9 mouse cellular contexts compared by ENCODE assay signal in the genomic region with DNA sequence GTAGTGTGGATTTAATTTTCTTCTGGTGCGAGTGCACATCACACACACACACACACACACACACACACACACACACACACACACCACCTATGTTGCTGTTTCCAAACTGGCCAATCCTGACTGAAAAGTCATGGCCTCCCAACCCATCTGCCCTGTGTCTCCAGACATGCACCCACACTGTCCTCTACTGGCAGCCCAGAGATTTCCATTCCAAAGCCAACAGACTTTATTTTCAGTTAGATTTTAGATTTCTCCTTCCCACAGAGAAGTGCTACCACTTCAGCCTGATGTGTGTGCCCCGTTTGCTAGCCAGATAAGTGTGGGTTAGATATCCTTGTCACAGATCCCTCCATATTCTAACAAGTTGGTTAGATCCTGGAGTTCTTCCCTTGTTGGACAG. TPM values are rescaled to one million over a fixed set of nuclear protein-coding genes. Genes with fewer than 3 reads are reported as not detected.
DNase-seq lines count a peak whose midpoint lies in the region; TF ChIP-seq lines count a peak whose summit lies in the region.
"Had no signal": no experiment of that assay in that cellular context is flagged by ENCODE, and none has a peak within 500 bp of the region (broad histone marks: within the 10 kb centered on the region; RNA-seq: fewer than 3 reads in every experiment).

No protein-coding gene starts in this region.

- peak; percentile 78 for TF ChIP-seq CTCF in heart, adult 2 months (IDR thresholded peaks at IDR 0.05)
- peak; percentile 61; the same call in 1 of the 2 replicates for TF ChIP-seq CTCF in testis, adult 2 months (IDR thresholded peaks at IDR 0.05; ENCODE audit: control insufficient read depth, insufficient read depth, insufficient replicate concordance, low read depth, low read length)

- H3K79me2 ChIP-seq in heart, adult 2 months (replicated peaks; ENCODE audit: control insufficient read depth, insufficient read depth, low read length), result no peaks in the 10 kb centered on the region

- 34% methylated on average over 2 of the region's 2 CpGs for WGBS in heart, adult 2 months

- H3K4me1 ChIP-seq in heart, adult 2 months (ENCODE audit: control insufficient read depth, insufficient read depth, low read length), result peaks cover 6% of the 10 kb centered on the region
- H3K4me1 ChIP-seq in testis, adult 2 months (ENCODE audit: control insufficient read depth, insufficient read depth, low read length), result peaks cover 2% of the 10 kb centered on the region; the same call in 1 of the 2 replicates
- H3K4me1 ChIP-seq: neural tube, embryonic 13.5 days had no signal

- H3K9ac ChIP-seq in heart, adult 2 months (ENCODE audit: low read depth, low read length), result no peak overlapping the region
- H3K9ac ChIP-seq: neural tube, embryonic 13.5 days had no signal

- no peaks in the 10 kb centered on the region for H3K27me3 ChIP-seq in heart, adult 2 months (ENCODE audit: control insufficient read depth, insufficient read depth, low read length)
- H3K27me3 ChIP-seq in testis, adult 2 months (ENCODE audit: control insufficient read depth, insufficient read depth, low read length), result no peaks in the 10 kb centered on the region
- H3K27me3 ChIP-seq: neural tube, embryonic 13.5 days had no signal

- no peak for TF ChIP-seq POLR2A in heart, adult 2 months (IDR thresholded peaks at IDR 0.05; ENCODE audit: insufficient read depth, low read depth, low read length)
- no peak for TF ChIP-seq POLR2A in testis, adult 2 months (IDR thresholded peaks at IDR 0.05; ENCODE audit: control insufficient read depth, low read depth, low read length)

- TF ChIP-seq EP300 in heart, adult 2 months (IDR thresholded peaks at IDR 0.05; ENCODE audit: insufficient read depth, low read depth, low read length), result peak; percentile 89

- intact Hi-C loops in heart, adult 2 months (cut with DNase I), result loop anchor here (1.0 to 5.0 kb wide), 3 partner anchors 42 to 222 kb away; partner anchors contain the start of gene Synj2

- H3K36me3 ChIP-seq in heart, adult 2 months (ENCODE audit: control insufficient read depth, insufficient read depth, low read length), result no peaks in the 10 kb centered on the region
- H3K36me3 ChIP-seq in testis, adult 2 months (ENCODE audit: control insufficient read depth, insufficient read depth, low read length), result no peaks in the 10 kb centered on the region
- H3K36me3 ChIP-seq: neural tube, embryonic 13.5 days had no signal

- H3K27ac ChIP-seq in heart, adult 2 months, result no peak overlapping the region
- no peak overlapping the region for H3K27ac ChIP-seq in testis, adult 2 months (ENCODE audit: control insufficient read depth, insufficient read depth, low read depth, low read length)
- H3K27ac ChIP-seq: neural tube, embryonic 13.5 days had no signal

- DNase-seq in heart, adult 2 months, result peak in 1 of 2 experiments; percentile 59
- no peak for DNase-seq in heart, adult 8-10 months (ENCODE audit: low spot score)
- no peak for DNase-seq in testis, postnatal 14 days (ENCODE audit: low spot score)
- peak; percentile 77 to 78 for DNase-seq in cerebellum, postnatal 14 days
- DNase-seq in lung, postnatal 25 days (ENCODE audit: low spot score), result peak; percentile 42
- DNase-seq in urinary bladder, adult 2 months (ENCODE audit: low spot score), result no peak
- no peak for DNase-seq in layer of hippocampus, postnatal 36 days

- no peak overlapping the region for H3K4me3 ChIP-seq in heart, adult 2 months
- H3K4me3 ChIP-seq in testis, adult 2 months (ENCODE audit: control insufficient read depth, low read depth, low read length), result no peak overlapping the region
- H3K4me3 ChIP-seq: neural tube, embryonic 13.5 days had no signal

RNA-seq across cellular contexts. Expression of gene Serac1, which starts 59.8 kb away (rescaled TPM):
- total RNA-seq in heart, adult 2 months (2021), result 1 to 10 TPM; 7.0 to 8.6 TPM
- 5.7 and 11.5 TPM in 2 replicates for polyA plus RNA-seq in heart, adult 2 months (2012; rRNA removed)
- 1 to 10 TPM; 6.2 to 8.3 (median 6.7) TPM for total RNA-seq in heart, adult 8-10 months (2022)
- polyA plus RNA-seq in testis, adult 2 months (2012; rRNA removed), result 7.9 and 8.6 TPM in 2 replicates
- 5.8 and 6.7 TPM in 2 replicates for polyA plus RNA-seq in urinary bladder, adult 2 months (2012; rRNA removed)
- total RNA-seq in layer of hippocampus, postnatal 36 days (2021), result 10 to 100 TPM; 16.0 to 18.2 TPM

RNA-seq across cellular contexts. Expression of gene Gtf2h5, which starts 59.8 kb away (rescaled TPM):
- total RNA-seq in heart, adult 2 months (2021), result 10 to 100 TPM; 54.6 to 64.7 TPM
- polyA plus RNA-seq in heart, adult 2 months (2012; rRNA removed), result 25.5 and 36.3 TPM in 2 replicates
- 10 to 100 TPM; 58.4 to 70.5 (median 62.3) TPM for total RNA-seq in heart, adult 8-10 months (2022)
- polyA plus RNA-seq in testis, adult 2 months (2012; rRNA removed), result 12.0 and 13.5 TPM in 2 replicates
- 50.7 and 50.9 TPM in 2 replicates for polyA plus RNA-seq in urinary bladder, adult 2 months (2012; rRNA removed)
- 100 to 1,000 TPM; 123 to 136 TPM for total RNA-seq in layer of hippocampus, postnatal 36 days (2021)

Comparison
In these comparisons a context has a peak if more than half of its experiments do, and no peak if none do; other contexts are left out.
1. DNase-seq: peak in cerebellum, postnatal 14 days (2 of 2) and lung, postnatal 25 days (single experiment); none in heart, adult 8-10 months (single experiment), testis, postnatal 14 days (single experiment), urinary bladder, adult 2 months (single experiment) and layer of hippocampus, postnatal 36 days (0 of 2).